Mouse (Mus musculus) heart, adult 2 months (tissue): ENCODE results near the gene Srr.

ENCODE experiments used
- CTCF ChIP-seq: fragments of 200-600 bp; IDR thresholded peaks from 2 replicates; pipeline ENCODE4 v1.8.1; 2022; ENCODE audit warnings: antibody characterized with exemption, mild to moderate bottlenecking, moderate library complexity
- POLR2A ChIP-seq: fragments of 200-500 bp; IDR thresholded peaks from 2 replicates; pipeline ENCODE4 v1.6.1; 2011; ENCODE audit warnings: mild to moderate bottlenecking, low read depth, low read length, control low read depth; ENCODE audit not compliant: insufficient read depth

- TF ChIP-seq CTCF (no peak), POLR2A (no peak)
These were observed 44.7 kb downstream of the Srr start for GRCm38 (mm10) chr11:74880999-74881398.
